In genomic region chr7:66282265-66282664, GRCm38 (mm10) we compare ENCODE assay signal across 29 mouse cellular contexts.
A peak's percentile ranks its signal among the peaks of the same experiment; 100 is the strongest.
DNase-seq lines count a peak whose midpoint lies in the region; ATAC-seq lines count a peak whose summit lies in the region.
"Had no signal": no experiment of that assay in that cellular context is flagged by ENCODE, and none has a peak within 500 bp of the region (broad histone marks: within the 10 kb centered on the region; RNA-seq: fewer than 3 reads in every experiment).

No protein-coding gene starts in this region.

- no peaks in the 10 kb centered on the region for H3K27me3 ChIP-seq in kidney, embryonic 14.5 days (ENCODE audit: control insufficient read depth, insufficient read depth, low read length)
- no peaks in the 10 kb centered on the region for H3K27me3 ChIP-seq in neural tube, embryonic 13.5 days
- no peaks in the 10 kb centered on the region for H3K27me3 ChIP-seq in hindbrain, embryonic 16.5 days (replicated peaks; ENCODE audit: control insufficient read depth, insufficient read depth, low read length)
- H3K27me3 ChIP-seq: embryonic facial prominence, embryonic 13.5 days; forebrain, embryonic 15.5 days; heart, embryonic 12.5 days; intestine, embryonic 15.5 days; limb, embryonic 15.5 days; liver, embryonic 13.5 days; megakaryocyte, embryonic 14.5 days had no signal

- DNase-seq in kidney, adult 9 months: no peak
- DNase-seq in neural tube, embryonic 10.5 days (ENCODE audit: extremely low spot score, low spot score): no peak
- DNase-seq in ovary, postnatal 36 days (ENCODE audit: low spot score): peak; percentile 43
- no peak for DNase-seq in MN1 (ENCODE audit: low spot score)
- DNase-seq: adrenal gland, postnatal 25 days; cerebellum, adult 18-20 months; cerebellum, postnatal 10 days; gastrocnemius, adult 2 months; heart, adult 2 months; kidney, adult 2 months; kidney, postnatal 10 days; layer of hippocampus, adult 9-11 months; liver, embryonic 13.5 days; lung, adult 18-20 months; lung, postnatal 4 days; right cerebral cortex, postnatal 4 days; thymus, postnatal 4 days had no signal

- WGBS in kidney, embryonic 14.5 days: 68% methylated on average over 12 of the region's 12 CpGs
- WGBS in neural tube, embryonic 13.5 days: 48% methylated on average over 12 of the region's 12 CpGs
- 43% methylated on average over 12 of the region's 12 CpGs for WGBS in hindbrain, embryonic 16.5 days

- H3K36me3 ChIP-seq in kidney, embryonic 14.5 days (ENCODE audit: control insufficient read depth, insufficient read depth, low read length): peaks cover 18% of the 10 kb centered on the region; the same call in 1 of the 2 replicates
- H3K36me3 ChIP-seq in neural tube, embryonic 13.5 days: no peaks in the 10 kb centered on the region
- no peaks in the 10 kb centered on the region for H3K36me3 ChIP-seq in hindbrain, embryonic 16.5 days (ENCODE audit: control insufficient read depth, insufficient read depth, low read length)
- H3K36me3 ChIP-seq: forebrain, embryonic 15.5 days had no signal

- H3K4me1 ChIP-seq in kidney, embryonic 14.5 days (ENCODE audit: control insufficient read depth, insufficient read depth, low read length): 0 out of 2 replicates have a peak, but pooled peaks cover 3% of the 10 kb centered on the region
- H3K4me1 ChIP-seq in neural tube, embryonic 13.5 days (replicated peaks): peaks cover 24% of the 10 kb centered on the region
- peaks cover 9% of the 10 kb centered on the region for H3K4me1 ChIP-seq in hindbrain, embryonic 16.5 days (ENCODE audit: control insufficient read depth, insufficient read depth, low read depth, low read length)
- H3K4me1 ChIP-seq: intestine, embryonic 15.5 days; limb, embryonic 15.5 days; liver, embryonic 13.5 days; megakaryocyte, embryonic 14.5 days had no signal

- no peak overlapping the region for H3K4me3 ChIP-seq in kidney, embryonic 14.5 days (ENCODE audit: low read length)
- H3K4me3 ChIP-seq in neural tube, embryonic 13.5 days: no peak overlapping the region
- no peak overlapping the region for H3K4me3 ChIP-seq in hindbrain, embryonic 16.5 days (ENCODE audit: low read length)
- H3K4me3 ChIP-seq: embryonic facial prominence, embryonic 13.5 days; forebrain, embryonic 10.5 days; forebrain, embryonic 15.5 days; gastrocnemius, adult 2 months; heart, adult 2 months; heart, embryonic 12.5 days; intestine, embryonic 15.5 days; limb, embryonic 10.5 days; limb, embryonic 15.5 days; liver, embryonic 13.5 days; megakaryocyte, embryonic 14.5 days had no signal

- H3K9ac ChIP-seq in kidney, embryonic 14.5 days (ENCODE audit: low read depth, low read length): no peak overlapping the region
- no peak overlapping the region for H3K9ac ChIP-seq in neural tube, embryonic 13.5 days
- no peak overlapping the region for H3K9ac ChIP-seq in hindbrain, embryonic 16.5 days (ENCODE audit: low read depth, low read length)
- H3K9ac ChIP-seq: embryonic facial prominence, embryonic 13.5 days; forebrain, embryonic 15.5 days; heart, embryonic 12.5 days; intestine, embryonic 15.5 days; limb, embryonic 15.5 days; liver, embryonic 13.5 days had no signal

- peak overlapping the region; percentile 30; the same call in 1 of the 2 replicates for H3K27ac ChIP-seq in kidney, embryonic 14.5 days (ENCODE audit: low read depth, low read length)
- H3K27ac ChIP-seq in neural tube, embryonic 13.5 days (replicated peaks): peak overlapping the region; percentile 46
- H3K27ac ChIP-seq in hindbrain, embryonic 16.5 days (ENCODE audit: low read depth, low read length): 0 out of 2 replicates have a peak overlapping the region, but pooled peaks have one; percentile 30
- H3K27ac ChIP-seq: embryonic facial prominence, embryonic 13.5 days; forebrain, embryonic 10.5 days; forebrain, embryonic 15.5 days; gastrocnemius, adult 2 months; heart, adult 2 months; intestine, embryonic 15.5 days; limb, embryonic 10.5 days; limb, embryonic 15.5 days; liver, embryonic 13.5 days had no signal

- no peak for ATAC-seq in kidney, embryonic 14.5 days (ENCODE audit: low FRiP score, low TSS enrichment)
- no peak for ATAC-seq in neural tube, embryonic 13.5 days (ENCODE audit: low read depth)
- ATAC-seq in hindbrain, embryonic 16.5 days: peak; percentile 71; the same call in 1 of the 2 replicates
- ATAC-seq: forebrain, embryonic 15.5 days; intestine, embryonic 15.5 days; lung, postnatal 0 days had no signal

- no peaks in the 10 kb centered on the region for H3K9me3 ChIP-seq in kidney, embryonic 14.5 days (ENCODE audit: control insufficient read depth, low read length)
- H3K9me3 ChIP-seq in neural tube, embryonic 13.5 days: no peaks in the 10 kb centered on the region
- H3K9me3 ChIP-seq in hindbrain, embryonic 16.5 days (ENCODE audit: control insufficient read depth, low read length): no peaks in the 10 kb centered on the region
- H3K9me3 ChIP-seq: embryonic facial prominence, embryonic 13.5 days; forebrain, embryonic 10.5 days; forebrain, embryonic 15.5 days; heart, embryonic 12.5 days; intestine, embryonic 15.5 days; limb, embryonic 10.5 days; limb, embryonic 15.5 days; liver, embryonic 13.5 days; megakaryocyte, embryonic 14.5 days had no signal

- H3K4me2 ChIP-seq in kidney, embryonic 14.5 days (replicated peaks; ENCODE audit: low read depth, low read length): no peak overlapping the region
- H3K4me2 ChIP-seq in neural tube, embryonic 13.5 days: no peak overlapping the region
- no peak overlapping the region for H3K4me2 ChIP-seq in hindbrain, embryonic 16.5 days (ENCODE audit: low read length)
- H3K4me2 ChIP-seq: embryonic facial prominence, embryonic 13.5 days; forebrain, embryonic 15.5 days; heart, embryonic 12.5 days; intestine, embryonic 15.5 days; limb, embryonic 15.5 days; liver, embryonic 13.5 days had no signal
